Mouse (Mus musculus): ENCODE results near the gene Kctd6.

DNA sequence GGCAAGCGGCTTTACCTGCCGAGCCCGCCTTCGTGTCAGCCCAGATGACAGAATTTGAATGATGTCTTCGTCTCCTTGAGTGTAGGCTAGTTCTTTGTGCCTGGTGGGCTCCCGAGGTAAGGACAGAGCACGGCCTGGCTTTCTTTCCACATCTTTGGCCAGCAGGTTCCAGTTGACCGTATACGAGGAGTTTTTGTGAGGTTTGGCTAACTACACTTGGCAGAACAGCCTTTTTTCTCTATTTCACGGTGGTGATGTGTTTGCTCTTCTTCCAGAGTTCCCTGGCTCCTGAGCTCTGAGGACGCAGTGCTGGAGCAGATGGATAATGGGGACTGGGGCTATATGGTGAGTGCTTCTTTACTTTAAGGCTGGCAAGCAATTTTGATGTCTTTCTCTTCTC, 5.9 kb downstream of the Kctd6 start:
- TF ChIP-seq CTCF (conservative IDR thresholded peaks at IDR 0.05; ENCODE audit: insufficient read depth, insufficient read length, low read depth, low read length) (no peak), POLR2A (IDR thresholded peaks at IDR 0.05; ENCODE audit: low read depth, low read length) (no peak)

Data from kidney, adult 2 months (tissue).